Mouse (Mus musculus) frontal cortex, adult (tissue): ENCODE measurements around the gene Men1.

Source experiments
- ATAC-seq: cut with Nextera tagmentation; 2 replicates; pipeline ENCODE4 v1.9.2; 2017; ENCODE audit warnings: mild to moderate bottlenecking, moderate library complexity, mixed read lengths; ENCODE audit not compliant: low TSS enrichment

Men1 gene

GRCm38 (mm10) chr19:6390251-6390650 is 55.5 kb downstream of the Men1 start:
- no peak for ATAC-seq
